Mouse (Mus musculus) kidney, adult 11 months (tissue): ENCODE results near the gene Pigk.

Experiments
- DNase-seq: peaks from one replicate; pipeline ENCODE4 v3.0.0; 2022

The Pigk gene

DNA sequence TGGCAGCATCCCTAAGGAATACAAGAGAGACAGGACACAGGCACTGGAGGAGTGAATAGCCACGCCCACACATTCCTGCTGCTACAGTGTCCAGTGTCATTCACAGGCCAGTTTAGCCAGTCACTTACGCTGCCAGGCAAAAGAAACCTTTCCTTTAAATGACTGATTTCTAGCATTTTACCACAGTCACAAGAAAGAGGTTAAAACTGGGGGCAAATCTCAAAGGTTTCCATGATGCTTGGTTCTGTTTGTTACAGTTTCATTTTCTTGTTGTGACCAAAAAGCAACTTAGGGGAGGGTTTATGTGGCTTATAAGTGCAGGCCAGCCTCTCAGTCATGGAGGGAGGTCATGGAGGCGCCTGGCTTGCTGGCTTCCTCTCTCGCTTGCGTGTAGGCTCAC is 193.8 kb downstream of the Pigk start:
- DNase-seq: no peak

DNA sequence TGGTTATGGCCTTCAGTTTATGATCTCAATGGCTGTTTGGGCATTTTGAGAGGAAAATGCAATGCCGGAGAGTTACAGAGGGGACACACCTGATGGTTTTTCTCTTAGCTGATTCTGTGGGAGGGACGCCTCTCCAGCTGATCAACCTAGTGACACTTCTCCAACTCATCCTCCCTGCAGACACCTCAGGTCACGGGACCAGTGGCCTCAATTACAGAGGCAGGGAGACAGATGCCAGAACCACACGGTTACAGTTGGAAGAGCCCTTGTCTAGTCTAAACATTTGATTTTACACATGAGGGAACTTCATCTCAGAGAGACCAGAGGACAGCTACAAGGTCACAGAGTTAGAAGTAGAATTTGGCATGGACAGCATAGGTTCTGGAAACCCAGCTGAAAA is 197.7 kb downstream of the Pigk start:
- DNase-seq: no peak

DNA sequence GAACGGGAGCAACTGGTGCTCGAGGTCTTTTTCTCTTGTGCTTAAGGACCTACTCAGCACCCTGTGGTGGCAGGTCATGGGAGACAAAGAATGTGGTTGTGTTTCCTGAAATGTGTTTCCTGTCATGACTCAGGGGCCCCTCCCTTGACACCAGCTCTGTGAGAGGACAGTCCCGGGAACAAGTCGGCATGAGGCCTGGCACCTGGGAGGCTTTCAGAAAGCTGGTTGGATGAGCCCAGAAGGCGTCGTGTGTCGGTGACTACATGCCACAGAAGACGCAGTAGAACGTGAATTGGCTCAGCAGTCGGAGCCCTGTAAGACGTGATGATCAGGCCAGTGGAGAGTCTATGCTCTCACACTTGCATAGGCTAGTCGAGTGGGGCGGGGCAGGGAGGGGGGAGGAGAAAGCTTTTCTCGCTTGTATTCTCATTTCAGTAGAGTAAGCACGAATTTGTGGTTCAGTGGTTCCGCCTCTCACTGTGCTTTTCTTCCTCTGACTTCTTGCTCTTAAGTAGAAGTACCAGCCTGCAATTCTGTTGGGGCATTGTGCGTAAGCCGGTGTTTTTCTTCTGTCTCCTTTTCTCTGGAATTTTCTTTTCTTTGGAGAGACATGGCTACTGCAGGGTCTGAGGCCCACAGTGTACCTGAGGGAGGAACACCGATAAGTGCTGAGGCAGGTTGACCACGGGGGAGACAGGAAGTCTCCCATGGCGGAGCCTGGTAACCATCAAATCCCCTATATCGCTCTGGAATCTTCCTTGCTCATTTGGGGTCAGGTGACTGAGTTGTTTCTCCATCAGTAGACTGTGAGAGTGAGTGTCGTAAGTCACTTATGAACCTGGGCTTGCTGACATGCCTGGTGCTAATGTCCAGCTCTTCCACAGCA is 198.6 kb downstream of the Pigk start:
- no peak for DNase-seq

DNA sequence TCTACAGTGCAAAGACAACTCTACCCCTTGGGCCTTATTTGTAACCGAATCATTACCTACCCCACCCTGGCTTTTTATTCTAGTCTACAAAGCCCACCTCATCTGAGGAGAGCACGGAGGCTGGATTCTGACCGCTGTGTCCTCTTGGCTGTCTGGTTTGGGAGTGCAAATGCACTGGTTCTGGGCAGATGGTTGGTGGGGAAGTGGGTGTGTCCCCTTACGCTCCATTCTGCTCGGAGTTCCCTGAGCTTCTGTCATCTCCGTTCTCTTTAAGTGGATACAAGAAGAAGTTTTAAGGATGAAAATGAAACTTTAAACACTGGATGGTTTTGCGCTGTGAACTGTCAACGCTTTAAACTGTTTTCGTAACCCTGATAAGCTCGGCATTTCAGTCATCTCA is 199.2 kb downstream of the Pigk start:
- DNase-seq: no peak

DNA sequence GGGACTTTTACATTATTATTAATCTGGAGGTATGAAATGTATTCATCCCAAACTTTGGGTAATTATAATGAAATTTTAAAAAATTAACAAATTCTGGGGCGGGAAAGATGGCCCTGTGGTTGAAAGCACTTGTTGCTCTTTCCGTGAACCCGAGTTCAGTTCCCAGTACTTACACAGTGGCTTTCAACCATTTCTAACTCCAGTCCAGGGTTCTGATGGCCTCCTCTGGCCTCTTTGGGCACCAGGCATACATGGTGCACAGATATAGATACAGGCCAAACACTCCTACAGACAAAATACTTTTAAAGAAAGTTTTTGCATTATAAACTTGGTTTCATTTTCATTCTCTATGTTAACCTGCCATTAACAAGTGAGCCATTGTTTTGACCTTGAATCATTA is 199.7 kb downstream of the Pigk start:
- DNase-seq: no peak

DNA sequence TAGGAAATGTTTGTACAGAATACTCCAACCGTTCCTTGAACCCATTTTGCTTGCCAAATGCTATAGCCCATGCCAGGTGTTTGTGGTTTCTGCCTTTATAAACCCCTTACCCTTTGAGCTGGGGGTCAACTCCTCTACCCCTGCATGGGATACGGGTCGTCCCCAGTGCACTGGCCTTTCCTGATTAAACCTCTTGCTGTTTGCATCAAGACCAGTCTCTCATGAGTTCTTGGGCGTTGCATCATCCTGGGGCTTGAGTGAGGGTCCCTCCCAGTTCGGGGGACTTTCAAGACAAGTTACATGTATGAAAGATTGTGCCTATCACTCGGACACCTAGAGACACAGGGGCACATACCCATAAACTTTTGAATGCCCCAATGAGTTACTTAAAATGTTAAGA is 200.5 kb downstream of the Pigk start:
- DNase-seq: no peak

DNA sequence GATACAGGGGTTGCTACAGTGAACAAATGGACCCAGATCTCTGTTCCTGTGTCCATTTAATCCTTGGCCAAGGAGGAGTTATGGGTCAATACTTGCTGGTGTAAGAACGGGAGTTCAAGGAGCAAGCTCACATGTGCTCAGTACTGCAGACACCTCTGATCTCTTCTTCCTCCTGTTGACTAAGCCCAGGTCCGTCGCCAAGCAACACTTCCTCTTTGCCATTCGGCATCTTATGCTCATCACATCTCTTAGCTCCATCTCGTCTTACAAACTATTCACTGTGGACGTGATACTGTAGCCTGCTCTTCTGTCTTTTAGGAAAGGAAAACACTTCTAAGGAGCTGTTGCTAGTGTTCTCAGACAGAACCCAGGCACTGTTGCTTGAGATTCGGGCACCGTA is 203.7 kb downstream of the Pigk start:
- DNase-seq: no peak

DNA sequence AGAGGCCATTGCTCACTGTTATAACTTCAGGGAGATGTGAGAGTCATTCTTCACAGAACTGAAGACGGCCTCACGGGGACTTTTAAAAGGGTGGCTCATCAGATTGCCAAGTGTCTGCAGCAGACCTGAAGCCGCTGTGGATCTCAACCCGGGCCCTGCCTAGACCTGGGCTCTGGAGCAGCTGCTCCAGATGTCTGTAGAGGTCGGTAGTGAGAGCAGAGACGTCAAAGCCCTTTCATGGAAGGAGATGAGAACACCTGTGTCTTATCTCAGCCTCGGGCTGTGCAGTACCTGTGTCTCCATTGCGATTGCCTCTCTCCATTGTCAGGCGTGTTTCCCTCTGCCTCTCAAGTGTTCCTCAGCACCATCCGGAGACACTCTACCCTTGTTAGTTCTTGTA is 205.2 kb downstream of the Pigk start:
- no peak for DNase-seq

DNA sequence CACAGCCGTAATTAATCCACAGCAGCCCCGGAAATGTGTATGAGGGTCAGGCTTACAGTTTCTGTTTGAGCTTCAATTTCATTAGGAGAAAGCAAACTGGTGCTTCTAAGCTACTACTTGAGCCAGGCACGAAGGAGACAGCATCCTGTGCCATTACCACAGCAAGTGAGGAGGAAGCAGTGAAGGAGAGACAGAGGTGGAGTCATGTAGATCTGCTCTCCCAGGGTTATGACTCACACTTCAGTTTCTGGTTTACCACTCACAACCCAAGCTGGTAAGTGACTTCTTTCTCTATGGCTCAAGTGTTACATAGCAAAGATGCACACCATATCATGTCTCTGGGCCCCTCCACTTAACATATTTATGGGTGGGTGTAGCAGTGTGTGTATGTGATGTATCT is 206.5 kb downstream of the Pigk start:
- DNase-seq: no peak

DNA sequence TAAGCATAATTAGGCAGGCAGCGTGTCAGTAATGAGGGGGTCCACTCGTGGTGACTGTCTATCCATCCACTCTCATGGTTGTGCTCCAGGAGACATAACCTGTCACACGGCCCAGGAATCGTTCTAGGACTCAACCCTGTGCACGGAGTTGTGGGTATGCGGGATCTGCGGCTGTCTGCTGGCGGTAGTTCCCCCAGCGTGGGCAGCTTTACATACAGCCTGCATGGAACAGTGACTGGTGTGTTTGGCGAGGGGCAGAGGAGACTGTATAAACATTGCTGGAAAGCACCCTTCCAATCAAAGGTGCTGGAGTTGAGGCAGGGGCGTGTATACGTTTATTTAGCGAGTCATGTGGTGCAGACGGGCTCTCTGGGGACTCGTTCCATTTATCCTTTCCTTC is 209.6 kb downstream of the Pigk start:
- no peak for DNase-seq

DNA sequence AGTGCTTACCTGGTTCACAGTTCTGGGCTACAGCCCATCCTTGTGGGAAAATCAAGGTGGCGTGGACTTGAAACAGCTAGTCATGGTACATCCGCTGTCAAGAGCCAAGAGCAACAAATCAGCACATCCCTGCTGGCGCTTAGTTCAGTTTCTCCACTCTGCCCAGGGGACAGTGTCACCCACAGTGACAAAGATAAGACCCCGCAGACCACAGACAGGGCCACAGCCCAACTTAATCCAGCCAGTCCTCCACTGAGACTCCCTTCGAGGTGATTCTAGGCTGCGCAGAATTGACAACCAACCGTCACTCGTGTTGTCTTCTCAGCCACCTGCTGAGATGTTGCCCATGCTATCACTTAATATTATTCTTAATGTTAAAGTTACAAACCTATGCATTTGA is 211.5 kb downstream of the Pigk start:
- DNase-seq: no peak

DNA sequence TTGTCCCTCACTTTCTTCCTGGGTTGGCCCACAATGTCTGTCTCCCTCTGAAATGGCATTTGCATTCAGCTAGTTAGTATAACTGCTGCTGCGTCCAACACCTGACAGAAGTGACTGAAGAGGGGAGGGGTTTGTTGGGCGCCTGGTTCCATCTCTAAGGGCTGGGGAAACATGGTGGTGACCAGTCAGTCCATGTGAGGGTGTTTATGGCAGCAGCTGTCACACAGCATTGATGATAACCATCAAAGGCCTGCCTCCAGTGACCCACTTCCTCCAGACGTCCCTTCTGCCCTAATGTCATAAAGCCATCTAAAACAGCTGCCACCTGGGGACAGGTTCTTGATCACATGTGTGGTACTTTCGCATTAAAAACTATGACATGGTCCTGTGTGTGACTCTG is 212.3 kb downstream of the Pigk start:
- no peak for DNase-seq

DNA sequence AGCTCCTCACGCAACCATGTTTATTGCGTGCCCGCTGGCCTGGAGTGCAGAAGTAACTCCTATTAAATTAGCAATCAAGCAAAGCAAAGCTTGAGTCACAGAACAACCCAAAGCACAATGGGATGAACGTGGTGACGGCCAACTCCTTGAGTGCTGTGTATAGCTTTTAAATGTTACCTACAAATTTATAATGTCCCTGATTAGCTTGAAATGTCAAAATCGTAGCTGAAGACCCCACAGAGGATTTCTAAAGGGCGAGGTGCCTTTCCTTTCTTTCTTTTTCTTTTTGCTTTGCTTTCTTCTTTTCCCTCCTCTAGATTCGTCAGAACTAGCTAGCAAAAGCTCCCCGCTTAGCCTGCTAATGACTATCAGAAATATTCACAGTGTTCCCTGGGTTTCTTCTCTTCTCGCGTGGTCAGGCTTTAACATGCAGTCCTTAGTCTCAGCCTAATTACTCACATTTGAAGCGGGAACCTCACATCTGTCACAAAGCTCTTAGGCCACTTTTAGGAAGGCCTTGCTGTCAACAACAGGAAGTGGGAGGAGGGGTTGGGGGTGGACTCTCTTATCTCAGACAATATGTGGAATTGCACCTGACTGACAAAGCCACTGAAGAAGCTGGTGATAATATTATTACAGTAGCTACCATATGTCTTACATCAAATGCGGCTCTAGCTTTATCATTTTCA is 214.5 kb downstream of the Pigk start:
- DNase-seq: no peak

DNA sequence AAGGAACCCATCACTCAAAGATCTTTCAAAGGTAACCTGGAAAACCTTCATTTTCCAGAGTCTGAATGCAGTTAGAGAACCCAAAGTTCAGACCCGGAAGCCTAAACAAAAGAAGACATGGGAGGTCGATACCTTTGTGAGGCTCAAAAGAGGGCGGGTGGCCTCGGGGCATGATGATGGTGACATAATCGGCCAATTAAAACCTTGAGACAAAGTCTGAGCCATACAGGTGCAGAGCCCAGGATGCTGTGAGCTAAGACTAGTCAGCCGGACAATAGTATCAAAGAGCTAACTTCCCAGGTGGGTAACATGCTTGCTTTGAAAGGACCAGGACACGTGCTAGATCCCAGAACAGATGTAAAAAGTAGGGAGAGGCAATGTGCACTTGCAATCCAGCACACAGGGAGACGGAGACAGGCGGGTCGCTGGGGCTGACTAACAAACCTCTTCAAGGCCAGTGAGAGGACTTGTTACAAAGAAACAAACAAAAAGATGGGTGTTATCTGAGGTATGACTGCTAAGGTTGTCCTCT is 215.4 kb downstream of the Pigk start:
- no peak for DNase-seq

DNA sequence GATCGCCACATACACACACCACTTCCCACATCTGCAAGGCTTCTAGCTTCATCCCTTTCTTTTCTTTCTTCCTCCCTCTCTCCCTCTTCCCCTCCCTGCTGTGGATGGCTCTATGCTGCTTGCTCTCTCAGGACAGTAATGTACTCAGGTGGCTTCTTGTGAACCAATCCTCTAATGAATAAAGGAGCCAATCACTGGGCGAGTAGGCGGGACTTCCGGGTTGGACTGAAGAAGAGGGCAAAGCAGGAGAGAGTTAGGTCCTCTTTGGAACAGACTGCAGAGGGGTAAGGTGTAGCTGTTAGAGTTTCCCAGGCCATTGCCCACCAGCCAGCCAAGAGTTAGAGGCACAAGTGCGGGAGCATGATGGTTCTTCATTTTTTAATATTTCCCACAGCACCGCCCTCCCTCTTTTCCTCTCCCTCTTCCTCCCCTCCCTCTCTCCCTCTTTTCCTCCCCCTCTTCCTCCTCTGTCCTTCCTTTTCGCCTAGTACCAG is 215.9 kb downstream of the Pigk start:
- no peak for DNase-seq

DNA sequence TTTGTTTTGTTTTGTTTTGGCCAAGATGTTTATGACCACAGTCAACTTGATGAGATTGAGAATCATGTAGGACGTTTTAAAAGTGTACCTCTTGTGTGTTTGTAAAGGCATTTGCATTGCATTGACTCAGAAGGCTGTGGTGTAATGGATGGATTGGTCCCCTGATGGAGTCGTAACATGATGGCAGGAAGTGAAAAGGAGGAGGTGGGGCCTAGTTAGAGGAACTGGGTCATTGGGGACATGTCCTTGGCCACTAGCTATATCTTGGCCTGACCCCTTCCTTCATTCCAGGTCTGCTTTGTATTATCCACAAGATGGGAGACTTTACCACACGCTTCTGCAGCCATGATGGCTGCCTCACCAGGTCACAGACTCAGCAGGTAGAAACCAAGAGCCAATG is 217.5 kb downstream of the Pigk start:
- no peak for DNase-seq

DNA sequence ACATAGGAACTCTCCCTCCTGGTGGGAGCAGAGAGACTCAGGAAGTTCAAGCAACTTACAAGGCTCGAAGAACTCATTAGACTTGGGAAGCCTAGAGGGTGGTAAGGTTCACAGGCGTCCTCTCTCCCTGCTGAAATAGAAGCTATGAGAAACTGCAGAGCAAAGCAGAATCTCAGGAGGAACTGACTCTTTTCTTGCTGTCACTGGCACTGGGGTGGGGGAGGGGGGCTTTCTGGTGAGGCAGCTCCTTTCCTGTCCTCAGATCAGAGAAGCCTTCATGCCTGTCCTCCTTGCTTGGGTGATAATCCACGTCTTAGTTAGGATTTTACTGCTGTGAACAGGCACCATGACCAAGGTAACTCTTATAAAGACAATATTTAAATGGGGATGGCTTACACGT is 218.2 kb downstream of the Pigk start:
- DNase-seq: no peak

DNA sequence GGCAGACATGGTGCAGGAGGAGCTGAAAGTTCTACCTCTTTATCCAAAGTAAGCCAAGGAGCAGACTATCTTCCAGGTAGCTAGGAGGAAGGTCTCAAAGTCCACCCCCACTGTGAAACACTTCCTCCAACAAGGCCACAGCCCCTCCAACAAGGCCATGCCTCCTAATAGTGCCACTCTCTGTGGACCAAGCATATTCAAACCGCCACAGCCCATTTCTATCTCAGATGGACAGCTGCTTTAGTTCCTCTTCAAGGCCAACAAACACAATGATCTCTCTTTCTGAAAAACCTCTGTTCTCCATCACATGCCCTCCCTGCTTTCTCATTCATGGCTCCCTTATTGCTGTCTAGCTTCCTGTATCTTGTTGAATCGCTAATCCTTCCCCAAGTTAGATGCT is 218.6 kb downstream of the Pigk start:
- DNase-seq: no peak

DNA sequence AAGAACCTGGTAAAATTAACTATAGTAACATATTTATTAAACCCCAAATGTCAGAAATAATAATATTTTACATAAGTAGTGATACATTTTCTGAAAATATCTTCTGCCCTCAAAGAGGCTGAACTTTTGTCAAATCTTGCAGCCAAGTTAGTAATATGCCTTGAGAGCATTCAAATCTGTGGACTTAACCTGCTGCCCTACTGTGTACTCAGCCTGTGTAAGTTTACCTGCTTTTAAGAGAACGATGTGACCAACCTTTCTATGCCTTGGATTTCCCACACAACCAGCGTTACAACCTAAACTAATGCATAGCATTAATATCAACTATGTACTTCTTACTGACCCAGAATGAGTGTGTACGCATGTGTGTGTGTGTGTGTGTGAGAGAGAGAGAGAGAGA is 219.8 kb downstream of the Pigk start:
- no peak for DNase-seq

DNA sequence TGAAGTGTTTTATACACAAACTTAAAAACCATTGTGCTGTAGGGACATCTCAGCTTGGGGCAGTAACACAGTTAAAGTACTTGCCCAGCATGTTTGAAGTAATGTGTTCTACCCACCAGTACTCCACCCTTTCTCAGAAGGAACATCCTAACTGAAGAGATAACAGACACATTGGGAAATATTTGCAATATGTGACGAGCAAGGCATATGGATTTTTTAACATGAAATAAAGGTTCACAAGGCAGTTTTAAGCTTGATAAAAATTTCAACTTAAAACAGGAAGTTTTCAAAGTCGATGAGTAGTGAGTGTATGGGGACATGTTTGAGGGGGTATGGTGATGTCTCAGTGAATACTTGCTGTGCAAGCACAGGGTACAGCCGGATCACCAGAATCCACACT is 222.4 kb downstream of the Pigk start:
- no peak for DNase-seq

DNA sequence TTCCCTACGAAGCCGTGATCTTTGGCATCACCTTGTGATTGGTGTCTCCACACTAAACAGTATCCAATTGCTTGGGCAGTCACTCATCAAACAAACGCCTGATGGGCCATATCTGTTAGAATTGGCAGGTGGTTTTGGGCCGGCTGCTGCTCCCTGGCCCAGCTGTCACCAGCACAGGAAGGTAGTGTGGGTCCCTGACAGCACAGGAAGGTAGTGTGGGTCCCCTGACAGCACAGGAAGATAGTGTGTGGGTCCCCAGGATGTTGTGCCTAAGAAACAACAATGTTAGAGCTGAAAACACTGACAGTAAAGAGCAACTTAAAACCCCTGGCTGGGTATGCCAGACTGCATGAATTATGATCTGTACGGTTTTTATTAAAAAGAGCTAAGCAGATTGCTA is 227.8 kb downstream of the Pigk start:
- no peak for DNase-seq

DNA sequence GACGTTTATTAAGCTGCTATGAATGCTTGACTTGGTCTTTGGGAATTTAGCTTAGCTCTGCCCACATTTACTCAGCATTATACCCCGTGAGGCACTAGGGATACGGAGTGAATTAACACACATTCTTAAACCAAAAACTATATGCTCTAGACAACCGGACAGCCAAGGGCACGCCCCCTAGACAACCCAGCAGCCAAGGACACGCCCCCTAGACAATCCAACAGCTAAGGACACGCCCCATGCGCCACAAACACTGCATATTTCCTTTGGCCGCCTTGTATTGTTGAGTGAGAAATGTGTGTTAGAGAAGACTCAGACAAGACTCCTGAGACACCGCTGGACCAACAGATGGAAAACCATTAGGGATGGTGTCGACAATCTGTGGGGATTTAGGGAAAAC is 229.1 kb downstream of the Pigk start:
- DNase-seq: no peak

DNA sequence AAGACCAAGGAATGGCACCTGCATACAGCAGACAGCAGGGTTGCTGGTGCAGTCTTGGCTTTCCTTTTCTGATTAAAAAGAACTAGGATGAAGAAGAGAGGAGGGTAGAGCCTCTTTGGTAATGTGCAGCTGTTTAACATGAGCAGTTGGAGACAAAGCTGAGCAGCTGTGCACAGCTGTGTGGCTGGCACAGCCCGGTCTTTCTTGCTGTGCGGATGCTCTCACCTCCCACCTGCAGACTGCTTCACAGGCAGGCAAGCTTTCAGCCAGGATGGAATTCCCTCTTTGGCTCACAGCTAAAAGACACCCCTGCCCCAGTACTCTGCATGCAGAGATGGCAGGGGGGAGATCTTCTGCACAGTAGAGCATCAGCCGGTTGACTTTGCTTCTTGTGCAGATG is 230.9 kb downstream of the Pigk start:
- no peak for DNase-seq

DNA sequence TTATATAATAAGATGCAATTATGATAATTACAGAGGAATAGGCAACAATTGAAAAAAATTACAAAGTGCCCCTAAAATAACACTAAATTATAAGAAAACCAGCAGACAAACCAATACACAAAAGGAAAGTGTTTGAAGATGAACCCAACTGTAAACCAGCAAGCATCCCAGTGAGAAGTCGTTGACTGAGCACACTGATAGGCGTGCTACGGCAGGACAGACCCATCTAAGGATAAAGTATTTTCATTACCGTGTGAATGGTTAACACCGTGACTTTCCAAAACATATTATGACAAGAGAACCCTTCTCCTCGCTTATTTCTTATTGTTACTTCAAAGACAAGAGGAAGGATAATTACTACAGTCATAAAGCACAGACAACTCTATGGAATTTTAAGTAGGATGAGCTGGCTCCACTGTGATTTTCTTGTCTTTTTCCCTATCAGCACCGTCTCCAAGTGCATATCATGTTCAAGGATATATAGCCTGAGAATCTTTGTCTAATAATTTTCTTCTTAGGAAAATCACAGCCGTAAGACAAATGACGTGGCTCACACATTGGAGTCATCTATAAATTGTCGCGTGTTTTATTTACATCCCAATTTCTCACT is 233.2 kb downstream of the Pigk start:
- no peak for DNase-seq
